Mouse (Mus musculus) cortical plate, adult 2 months (tissue): ENCODE measurements around the gene Pxdn.

Source experiments
- CTCF ChIP-seq: fragments of 200-500 bp; IDR thresholded peaks from 2 replicates; pipeline ENCODE4 v1.5.1; 2011; ENCODE audit warnings: mild to moderate bottlenecking, control low read depth, low read length; ENCODE audit not compliant: insufficient read depth; ENCODE audit errors: extremely low read depth
- POLR2A ChIP-seq: fragments of 200-500 bp; IDR thresholded peaks from 2 replicates; pipeline ENCODE4 v1.6.1; 2011; ENCODE audit warnings: mild to moderate bottlenecking, low read length, control low read depth; ENCODE audit not compliant: insufficient read depth; ENCODE audit errors: extremely low read depth

DNA sequence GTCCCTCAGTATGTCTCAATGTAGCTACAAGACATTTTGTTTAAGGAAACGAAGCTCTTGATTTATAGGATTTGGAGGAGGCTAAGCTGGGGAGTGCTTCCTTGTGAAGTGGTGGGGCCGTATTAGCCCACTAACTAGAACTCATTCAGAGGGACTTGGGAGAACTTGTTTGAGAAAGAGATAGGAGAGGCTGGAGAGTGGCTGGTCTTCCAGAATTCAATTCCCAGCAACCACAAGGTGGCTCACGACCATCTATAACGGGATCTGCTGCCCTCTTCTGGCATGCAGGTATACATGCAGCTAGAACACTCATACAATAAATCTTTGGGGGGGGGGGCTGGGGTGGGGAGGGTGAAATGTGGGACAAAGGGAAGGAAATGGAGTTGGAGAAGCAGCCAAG, 102.7 kb downstream of the Pxdn start:
- TF ChIP-seq CTCF (peak; percentile 68), POLR2A (no peak)
